Mouse (Mus musculus): ENCODE data around the gene Retreg3. TPM values are rescaled to one million over a fixed set of nuclear protein-coding genes. Genes with fewer than 3 reads are reported as not detected.

Retreg3 gene
- polyA plus RNA-seq, 1 experiment: 130 TPM

- H3K27me3 ChIP-seq (ENCODE audit: control insufficient read depth, insufficient read depth, low read length): no peaks in the 10 kb centered on the region
- H3K4me1 ChIP-seq (replicated peaks; ENCODE audit: control insufficient read depth, insufficient read depth, low read length): peaks cover 8% of the 10 kb centered on the region
- no peaks in the 10 kb centered on the region for H3K36me3 ChIP-seq (ENCODE audit: control insufficient read depth, insufficient read depth, low read length)
- WGBS: 95% methylated on average over 14 of the region's 14 CpGs
- TF ChIP-seq POLR2A (IDR thresholded peaks at IDR 0.05; ENCODE audit: control insufficient read depth, extremely low read depth, insufficient read depth, low read length, poor library complexity): no peak
- no peak for TF ChIP-seq CTCF (IDR thresholded peaks at IDR 0.05; ENCODE audit: borderline replicate concordance, control insufficient read depth, extremely low read depth, insufficient read depth, low read length, poor library complexity)
- no peak overlapping the region for H3K4me3 ChIP-seq (ENCODE audit: control insufficient read depth, insufficient read depth, low read length)
- H3K27ac ChIP-seq (ENCODE audit: control insufficient read depth, insufficient read depth, low read length): no peak overlapping the region
- DNase-seq: no peak
Observed at GRCm38 (mm10) chr11:101071810-101072428, 47.8 kb downstream of the Retreg3 start.

DNA sequence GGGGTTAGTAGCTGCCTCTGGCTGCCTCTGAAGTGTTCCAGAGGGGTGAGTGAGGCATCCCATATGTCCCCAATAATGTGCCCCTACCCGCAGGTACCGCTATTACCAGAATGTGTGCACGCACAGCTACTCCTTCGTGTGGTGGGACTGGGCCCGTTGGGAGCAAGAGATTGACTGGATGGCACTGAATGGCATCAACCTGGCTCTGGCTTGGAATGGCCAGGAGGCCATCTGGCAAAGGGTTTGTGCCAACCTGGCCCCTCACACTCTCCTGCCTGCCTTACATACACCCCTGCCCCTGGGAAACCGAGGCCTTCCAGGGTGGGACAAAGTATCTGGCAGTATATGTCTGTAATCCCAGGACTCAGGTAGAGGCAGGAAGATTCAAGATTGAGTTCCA lies 48.7 kb downstream of the Retreg3 start:
- DNase-seq: no peak
- H3K27ac ChIP-seq (ENCODE audit: control insufficient read depth, insufficient read depth, low read length): no peak overlapping the region
- H3K36me3 ChIP-seq (ENCODE audit: control insufficient read depth, insufficient read depth, low read length): no peaks in the 10 kb centered on the region
- no peak overlapping the region for H3K4me3 ChIP-seq (ENCODE audit: control insufficient read depth, insufficient read depth, low read length)
- TF ChIP-seq CTCF (IDR thresholded peaks at IDR 0.05; ENCODE audit: borderline replicate concordance, control insufficient read depth, extremely low read depth, insufficient read depth, low read length, poor library complexity) (no peak), POLR2A (IDR thresholded peaks at IDR 0.05; ENCODE audit: control insufficient read depth, extremely low read depth, insufficient read depth, low read length, poor library complexity) (no peak)
- WGBS: 91% methylated on average over 6 of the region's 6 CpGs
- H3K27me3 ChIP-seq (ENCODE audit: control insufficient read depth, insufficient read depth, low read length): no peaks in the 10 kb centered on the region
- H3K4me1 ChIP-seq (replicated peaks; ENCODE audit: control insufficient read depth, insufficient read depth, low read length): peaks cover 16% of the 10 kb centered on the region

DNA sequence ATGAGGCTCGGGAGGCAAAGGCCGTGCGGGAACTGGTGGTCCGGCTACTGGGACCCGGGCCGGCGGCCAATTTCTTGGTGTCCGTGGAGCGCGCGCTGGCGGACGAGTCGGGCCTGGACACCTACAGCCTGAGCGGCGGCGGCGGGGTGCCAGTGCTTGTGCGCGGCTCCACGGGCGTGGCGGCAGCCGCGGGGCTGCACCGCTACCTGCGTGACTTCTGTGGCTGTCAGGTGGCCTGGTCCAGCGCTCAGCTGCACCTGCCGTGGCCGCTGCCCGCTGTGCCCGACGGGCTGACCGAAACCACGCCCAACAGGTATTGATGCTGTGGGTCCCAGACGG lies 49.5 kb downstream of the Retreg3 start:
- no peak for TF ChIP-seq CTCF (IDR thresholded peaks at IDR 0.05; ENCODE audit: borderline replicate concordance, control insufficient read depth, extremely low read depth, insufficient read depth, low read length, poor library complexity)
- TF ChIP-seq POLR2A (IDR thresholded peaks at IDR 0.05; ENCODE audit: control insufficient read depth, extremely low read depth, insufficient read depth, low read length, poor library complexity): no peak; the same call in 1 of the 2 replicates
- no peak for DNase-seq
- H3K4me1 ChIP-seq (replicated peaks; ENCODE audit: control insufficient read depth, insufficient read depth, low read length): peaks cover 17% of the 10 kb centered on the region
- under 1% methylated on average over 36 of the region's 36 CpGs for WGBS
- H3K4me3 ChIP-seq (ENCODE audit: control insufficient read depth, insufficient read depth, low read length): peak overlapping the region; percentile 68
- no peaks in the 10 kb centered on the region for H3K36me3 ChIP-seq (ENCODE audit: control insufficient read depth, insufficient read depth, low read length)
- no peaks in the 10 kb centered on the region for H3K27me3 ChIP-seq (ENCODE audit: control insufficient read depth, insufficient read depth, low read length)
- no peak overlapping the region for H3K27ac ChIP-seq (ENCODE audit: control insufficient read depth, insufficient read depth, low read length)

GRCm38 (mm10) chr11:101069391-101070188 lies 50.1 kb downstream of the Retreg3 start, which contains the start of gene Naglu:
Gene Naglu (plus strand): TSS chr11:101070012.
- Histone ChIP-seq H3K27me3 (ENCODE audit: control insufficient read depth, insufficient read depth, low read length) (no peaks in the 10 kb centered on the region), H3K4me3 (ENCODE audit: control insufficient read depth, insufficient read depth, low read length) (peak within 1 kb of the TSS; percentile 68), H3K36me3 (ENCODE audit: control insufficient read depth, insufficient read depth, low read length) (no peaks in the 10 kb centered on the region), H3K27ac (ENCODE audit: control insufficient read depth, insufficient read depth, low read length) (no peak within 1 kb of the TSS), H3K4me1 (replicated peaks; ENCODE audit: control insufficient read depth, insufficient read depth, low read length) (peaks cover 21% of the 10 kb centered on the region)
- TF ChIP-seq CTCF (IDR thresholded peaks at IDR 0.05; ENCODE audit: borderline replicate concordance, control insufficient read depth, extremely low read depth, insufficient read depth, low read length, poor library complexity) (peak; percentile 45; the same call in 1 of the 2 replicates), POLR2A (IDR thresholded peaks at IDR 0.05; ENCODE audit: control insufficient read depth, extremely low read depth, insufficient read depth, low read length, poor library complexity) (peak; percentile 66)
- 5% methylated on average over 35 of the region's 35 CpGs for WGBS
- peak; percentile 96 for DNase-seq

- WGBS: 38% methylated on average over 18 of the region's 18 CpGs
- no peaks in the 10 kb centered on the region for H3K36me3 ChIP-seq (ENCODE audit: control insufficient read depth, insufficient read depth, low read length)
- DNase-seq: peak; percentile 87
- H3K4me1 ChIP-seq (replicated peaks; ENCODE audit: control insufficient read depth, insufficient read depth, low read length): peaks cover 47% of the 10 kb centered on the region
- H3K27ac ChIP-seq (ENCODE audit: control insufficient read depth, insufficient read depth, low read length): no peak overlapping the region
- peak overlapping the region; percentile 28; the same call in 1 of the 2 replicates for H3K4me3 ChIP-seq (ENCODE audit: control insufficient read depth, insufficient read depth, low read length)
- H3K27me3 ChIP-seq (ENCODE audit: control insufficient read depth, insufficient read depth, low read length): no peaks in the 10 kb centered on the region
- TF ChIP-seq POLR2A (IDR thresholded peaks at IDR 0.05; ENCODE audit: control insufficient read depth, extremely low read depth, insufficient read depth, low read length, poor library complexity) (no peak), CTCF (IDR thresholded peaks at IDR 0.05; ENCODE audit: borderline replicate concordance, control insufficient read depth, extremely low read depth, insufficient read depth, low read length, poor library complexity) (peak; percentile 94)
Observed at GRCm38 (mm10) chr11:101066549-101067412, 52.9 kb downstream of the Retreg3 start.

DNA sequence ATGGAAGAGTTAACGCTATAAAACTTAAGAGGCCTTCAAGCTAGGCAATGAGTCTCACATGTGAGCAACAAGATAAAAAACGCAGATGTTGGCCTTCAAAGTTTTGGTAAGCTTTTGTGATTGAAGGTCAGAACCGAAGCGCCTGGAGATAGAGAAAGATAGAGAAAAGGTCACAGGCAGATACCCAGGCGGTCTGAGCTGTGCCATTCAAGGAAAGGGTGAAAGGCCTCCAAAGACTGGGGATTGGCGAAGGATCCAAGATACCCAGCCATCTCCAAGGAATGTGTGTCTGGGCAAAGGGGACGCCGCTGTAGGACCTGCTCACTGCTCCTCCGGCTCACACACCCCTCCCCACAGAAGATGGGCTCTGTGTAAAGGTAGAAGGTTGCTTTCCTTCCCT lies 54.7 kb downstream of the Retreg3 start:
- WGBS: 90% methylated on average over 9 of the region's 9 CpGs
- no peak for DNase-seq
- Histone ChIP-seq H3K4me1 (replicated peaks; ENCODE audit: control insufficient read depth, insufficient read depth, low read length) (peaks cover 55% of the 10 kb centered on the region), H3K27ac (ENCODE audit: control insufficient read depth, insufficient read depth, low read length) (peak overlapping the region; percentile 6; the same call in 1 of the 2 replicates), H3K4me3 (ENCODE audit: control insufficient read depth, insufficient read depth, low read length) (no peak overlapping the region), H3K36me3 (ENCODE audit: control insufficient read depth, insufficient read depth, low read length) (no peaks in the 10 kb centered on the region), H3K27me3 (ENCODE audit: control insufficient read depth, insufficient read depth, low read length) (no peaks in the 10 kb centered on the region)
- TF ChIP-seq CTCF (IDR thresholded peaks at IDR 0.05; ENCODE audit: borderline replicate concordance, control insufficient read depth, extremely low read depth, insufficient read depth, low read length, poor library complexity): no peak
- TF ChIP-seq POLR2A (IDR thresholded peaks at IDR 0.05; ENCODE audit: control insufficient read depth, extremely low read depth, insufficient read depth, low read length, poor library complexity): no peak
